Mouse (Mus musculus) right cerebral cortex, adult 2 months (tissue): Measurements from ENCODE around the gene Tmem191c.
"Not testable (repeated sequence)": the region's sequence is repeated elsewhere in the genome, so short reads cannot be mapped to it uniquely, and the experiment has no call there.

ENCODE experiments used
- DNase-seq, 2 experiments: peaks; one replicate each; pipeline ENCODE4 v3.0.0; 2021 to 2022; ENCODE audit warnings: low spot score in 2 of 2

The Tmem191c gene

GRCm38 (mm10) chr16:17275721-17276120 lies at the start of gene Tmem191c:
Tmem191c (plus strand) TSS chr16:17276077.
- DNase-seq, result no peak

GRCm38 (mm10) chr16:17226496-17226895 lies 49.4 kb upstream of the Tmem191c start:
- no peak for DNase-seq

- not testable (repeated sequence) for DNase-seq
Observed at GRCm38 (mm10) chr16:17231523-17231922, 44.4 kb upstream of the Tmem191c start.

- peak; percentile 87 to 88 for DNase-seq
Observed at GRCm38 (mm10) chr16:17232794-17233701, 42.8 kb upstream of the Tmem191c start, which contains the start of gene Hic2. Hic2 (plus strand) TSS chr16:17233572.

GRCm38 (mm10) chr16:17233702-17234498 lies 42.0 kb upstream of the Tmem191c start:
- DNase-seq, result peak; percentile 19 to 32

GRCm38 (mm10) chr16:17234499-17234895 lies 41.4 kb upstream of the Tmem191c start:
- peak; percentile 61 to 62 for DNase-seq

- DNase-seq, result peak; percentile 60 to 66
Observed at GRCm38 (mm10) chr16:17234916-17235665, 40.8 kb upstream of the Tmem191c start.

- no peak for DNase-seq
Observed at GRCm38 (mm10) chr16:17237634-17238033, 38.2 kb upstream of the Tmem191c start.

- DNase-seq, result no peak
Observed at GRCm38 (mm10) chr16:17239409-17239808, 36.5 kb upstream of the Tmem191c start.

GRCm38 (mm10) chr16:17243731-17244130 lies 32.1 kb upstream of the Tmem191c start:
- DNase-seq, result no peak

- DNase-seq, result no peak
Observed at GRCm38 (mm10) chr16:17244996-17245395, 30.9 kb upstream of the Tmem191c start.

- no peak for DNase-seq
Observed at GRCm38 (mm10) chr16:17247727-17248126, 28.1 kb upstream of the Tmem191c start.

GRCm38 (mm10) chr16:17249135-17249534 lies 26.7 kb upstream of the Tmem191c start:
- DNase-seq, result no peak

GRCm38 (mm10) chr16:17251539-17251938 lies 24.3 kb upstream of the Tmem191c start:
- peak; percentile 13 to 24 for DNase-seq

GRCm38 (mm10) chr16:17252086-17252726 lies 23.7 kb upstream of the Tmem191c start:
- no peak for DNase-seq

- DNase-seq, result no peak
Observed at GRCm38 (mm10) chr16:17252841-17253240, 23.0 kb upstream of the Tmem191c start.

- DNase-seq, result no peak
Observed at GRCm38 (mm10) chr16:17254005-17254597, 21.8 kb upstream of the Tmem191c start.

- DNase-seq, result no peak
Observed at GRCm38 (mm10) chr16:17255270-17255669, 20.6 kb upstream of the Tmem191c start.

- DNase-seq, result peak in 1 of 2 experiments; percentile 16
Observed at GRCm38 (mm10) chr16:17257359-17257821, 18.5 kb upstream of the Tmem191c start.

- DNase-seq, result no peak
Observed at GRCm38 (mm10) chr16:17258917-17259316, 17.0 kb upstream of the Tmem191c start.

GRCm38 (mm10) chr16:17261341-17261740 lies 14.5 kb upstream of the Tmem191c start:
- no peak for DNase-seq
